Comparison of ENCODE assay signal across 9 mouse cellular contexts in the genomic region with DNA sequence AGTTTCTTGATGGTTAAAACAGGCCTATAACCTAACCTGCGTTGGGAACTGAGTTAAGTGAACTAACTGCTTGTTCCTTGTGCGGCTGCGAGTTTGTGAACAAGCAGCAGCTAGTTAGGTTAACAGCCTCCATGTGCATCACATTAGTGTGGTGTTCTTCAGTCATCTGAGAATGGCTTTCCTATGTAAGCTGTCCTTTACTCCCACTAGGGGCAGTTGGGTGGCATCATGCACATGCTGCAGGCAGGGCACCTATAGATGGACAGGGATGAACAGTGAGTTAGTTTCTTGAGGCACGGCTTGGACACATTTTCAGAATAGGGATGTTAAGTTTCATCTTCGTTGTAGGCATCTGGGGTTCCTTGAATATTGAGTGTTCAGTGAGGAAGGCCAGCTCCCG. TPM values are rescaled to one million over a fixed set of nuclear protein-coding genes. Genes with fewer than 3 reads are reported as not detected.
DNase-seq lines count a peak whose midpoint lies in the region; ATAC-seq lines count a peak whose summit lies in the region.
"Had no signal": no experiment of that assay in that cellular context is flagged by ENCODE, and none has a peak within 500 bp of the region (broad histone marks: within the 10 kb centered on the region; RNA-seq: fewer than 3 reads in every experiment).

No protein-coding gene starts in this region.

- no peak for DNase-seq in heart, postnatal 14 days
- DNase-seq in MEL-GATA-1-ER (ENCODE audit: extremely low read depth, low read depth): peak; percentile 17
- DNase-seq in hindbrain, embryonic 14.5 days (ENCODE audit: low spot score): no peak
- DNase-seq in thymus, postnatal 36 days: no peak
- DNase-seq in cerebellum, adult 9-10 months: no peak
- DNase-seq in ovary, postnatal 14 days (ENCODE audit: low spot score): no peak

- WGBS in heart, embryonic 13.5 days: 63% methylated on average over 6 of the region's 6 CpGs
- WGBS in hindbrain, embryonic 14.5 days: 71% methylated on average over 6 of the region's 6 CpGs
- 75% methylated on average over 6 of the region's 6 CpGs for WGBS in midbrain, embryonic 12.5 days

- peaks cover 27% of the 10 kb centered on the region for H3K4me1 ChIP-seq in heart, embryonic 13.5 days
- peaks cover 22% of the 10 kb centered on the region for H3K4me1 ChIP-seq in hindbrain, embryonic 14.5 days (replicated peaks; ENCODE audit: control insufficient read depth, insufficient read depth, low read length)
- peaks cover 26% of the 10 kb centered on the region for H3K4me1 ChIP-seq in midbrain, embryonic 12.5 days

- H3K27me3 ChIP-seq in heart, embryonic 13.5 days (replicated peaks): no peaks in the 10 kb centered on the region
- no peaks in the 10 kb centered on the region for H3K27me3 ChIP-seq in hindbrain, embryonic 14.5 days (ENCODE audit: control insufficient read depth, insufficient read depth, low read length)
- H3K27me3 ChIP-seq in midbrain, embryonic 12.5 days: no peaks in the 10 kb centered on the region

- H3K27ac ChIP-seq in heart, embryonic 13.5 days (replicated peaks): no peak overlapping the region
- no peak overlapping the region for H3K27ac ChIP-seq in hindbrain, embryonic 14.5 days
- H3K27ac ChIP-seq in midbrain, embryonic 12.5 days (replicated peaks): no peak overlapping the region

- intact Hi-C loops in heart, postnatal 14 days (cut with DNase I): no loop called here

- H3K36me3 ChIP-seq in heart, embryonic 13.5 days: peaks cover 64% of the 10 kb centered on the region
- peaks cover 65% of the 10 kb centered on the region for H3K36me3 ChIP-seq in hindbrain, embryonic 14.5 days (replicated peaks; ENCODE audit: control insufficient read depth, insufficient read depth)
- H3K36me3 ChIP-seq in midbrain, embryonic 12.5 days: peaks cover 57% of the 10 kb centered on the region

- peak overlapping the region; percentile 98 for H3K9ac ChIP-seq in heart, embryonic 13.5 days
- peak overlapping the region; percentile 98 for H3K9ac ChIP-seq in hindbrain, embryonic 14.5 days
- peak overlapping the region; percentile 96 for H3K9ac ChIP-seq in midbrain, embryonic 12.5 days (replicated peaks)

- H3K4me3 ChIP-seq in heart, embryonic 13.5 days: peak overlapping the region; percentile 88
- H3K4me3 ChIP-seq in hindbrain, embryonic 14.5 days (replicated peaks; ENCODE audit: low read length): peak overlapping the region; percentile 98
- H3K4me3 ChIP-seq in midbrain, embryonic 12.5 days: peak overlapping the region; percentile 94

- no peaks in the 10 kb centered on the region for H3K9me3 ChIP-seq in heart, embryonic 13.5 days
- no peaks in the 10 kb centered on the region for H3K9me3 ChIP-seq in hindbrain, embryonic 14.5 days (ENCODE audit: control insufficient read depth, low read length)
- no peaks in the 10 kb centered on the region for H3K9me3 ChIP-seq in midbrain, embryonic 12.5 days

- ATAC-seq in heart, embryonic 13.5 days (ENCODE audit: extremely low read depth, insufficient number of reproducible peaks, low FRiP score, low TSS enrichment): no peak
- no peak for ATAC-seq in hindbrain, embryonic 14.5 days (ENCODE audit: low FRiP score)
- no peak for ATAC-seq in midbrain, embryonic 12.5 days (ENCODE audit: low FRiP score, low read depth)

- peak overlapping the region; percentile 96 for H3K4me2 ChIP-seq in heart, embryonic 13.5 days
- H3K4me2 ChIP-seq in hindbrain, embryonic 14.5 days (replicated peaks): peak overlapping the region; percentile 98
- H3K4me2 ChIP-seq in midbrain, embryonic 12.5 days (replicated peaks): peak overlapping the region; percentile 99

RNA-seq across cellular contexts. Expression of a gene that starts 1.0 kb away (rescaled TPM):
- polyA plus RNA-seq in heart, embryonic 13.5 days (2015; fragmentation: Nextera tagmentation; extraction: Ambion mirVana): 18.1 and 18.5 TPM in 2 replicates
- 10 to 100 TPM; 23.1 to 29.1 TPM for total RNA-seq in heart, postnatal 14 days (2021)
- 57.7 and 58.8 TPM in 2 replicates for polyA plus RNA-seq in hindbrain, embryonic 14.5 days (2014; fragmentation: Nextera tagmentation; extraction: Ambion mirVana)
- 39.3 and 43.7 TPM in 2 replicates for polyA plus RNA-seq in midbrain, embryonic 12.5 days (2016; fragmentation: Nextera tagmentation; extraction: Ambion mirVana)

RNA-seq across cellular contexts. Expression of a gene that starts 1.2 kb away (rescaled TPM):
- polyA plus RNA-seq in heart, embryonic 13.5 days (2015; fragmentation: Nextera tagmentation; extraction: Ambion mirVana): 12.7 and 13.5 TPM in 2 replicates
- total RNA-seq in heart, postnatal 14 days (2021): 10 to 100 TPM; 15.7 to 16.6 TPM
- polyA plus RNA-seq in hindbrain, embryonic 14.5 days (2014; fragmentation: Nextera tagmentation; extraction: Ambion mirVana): 18.5 and 19.5 TPM in 2 replicates
- polyA plus RNA-seq in midbrain, embryonic 12.5 days (2016; fragmentation: Nextera tagmentation; extraction: Ambion mirVana): 28.2 and 29.3 TPM in 2 replicates

RNA-seq across cellular contexts. Expression of a gene that starts 19.1 kb away (rescaled TPM):
- polyA plus RNA-seq in heart, embryonic 13.5 days (2015; fragmentation: Nextera tagmentation; extraction: Ambion mirVana): 3.1 and 3.2 TPM in 2 replicates
- 1 to 10 TPM; 6.5 to 6.9 TPM for total RNA-seq in heart, postnatal 14 days (2021)
- polyA plus RNA-seq in hindbrain, embryonic 14.5 days (2014; fragmentation: Nextera tagmentation; extraction: Ambion mirVana): 8.4 and 9.1 TPM in 2 replicates
- 2.4 and 2.8 TPM in 2 replicates for polyA plus RNA-seq in midbrain, embryonic 12.5 days (2016; fragmentation: Nextera tagmentation; extraction: Ambion mirVana)

RNA-seq across cellular contexts. Expression of a gene that starts 30.5 kb away (rescaled TPM):
- polyA plus RNA-seq in heart, embryonic 13.5 days (2015; fragmentation: Nextera tagmentation; extraction: Ambion mirVana): 19.5 and 20.5 TPM in 2 replicates
- 10 to 100 TPM; 22.5 to 23.8 TPM for total RNA-seq in heart, postnatal 14 days (2021)
- 42.9 and 44.1 TPM in 2 replicates for polyA plus RNA-seq in hindbrain, embryonic 14.5 days (2014; fragmentation: Nextera tagmentation; extraction: Ambion mirVana)
- 34.1 and 35.6 TPM in 2 replicates for polyA plus RNA-seq in midbrain, embryonic 12.5 days (2016; fragmentation: Nextera tagmentation; extraction: Ambion mirVana)

RNA-seq across cellular contexts. Expression of a gene that starts 42.5 kb away (rescaled TPM):
- 3.7 TPM in 2 replicates for polyA plus RNA-seq in heart, embryonic 13.5 days (2015; fragmentation: Nextera tagmentation; extraction: Ambion mirVana)
- total RNA-seq in heart, postnatal 14 days (2021): 10 to 100 TPM; 38.4 to 45.7 TPM
- 5.2 and 9.8 TPM in 2 replicates for polyA plus RNA-seq in hindbrain, embryonic 14.5 days (2014; fragmentation: Nextera tagmentation; extraction: Ambion mirVana)
- polyA plus RNA-seq in midbrain, embryonic 12.5 days (2016; fragmentation: Nextera tagmentation; extraction: Ambion mirVana): 5.9 and 6.5 TPM in 2 replicates
- total RNA-seq: hematopoietic stem cell, adult 5-6 weeks had no signal
